Mouse (Mus musculus) fat pad, adult 2 months (tissue): Measurements from ENCODE around the gene Snx18.

Source experiments
- DNase-seq: peaks from one replicate; pipeline ENCODE4 v3.0.0-alpha.2; 2011; ENCODE audit warnings: low read depth, low spot score; ENCODE audit errors: extremely low read depth

Gene Snx18

GRCm38 (mm10) chr13:113615971-113616671, 2.2 kb downstream of the Snx18 start:
- DNase-seq, result no peak

- no peak for DNase-seq
Measured at GRCm38 (mm10) chr13:113615546-113615941, 2.8 kb downstream of the Snx18 start.

GRCm38 (mm10) chr13:113614635-113615545, 3.5 kb downstream of the Snx18 start:
- DNase-seq, result no peak

GRCm38 (mm10) chr13:113613882-113614281, 4.5 kb downstream of the Snx18 start:
- DNase-seq, result no peak

GRCm38 (mm10) chr13:113613341-113613740, 5.0 kb downstream of the Snx18 start:
- no peak for DNase-seq

- no peak for DNase-seq
Measured at GRCm38 (mm10) chr13:113612141-113612950, 6.0 kb downstream of the Snx18 start.

- DNase-seq, result no peak
Measured at GRCm38 (mm10) chr13:113610732-113611500, 7.4 kb downstream of the Snx18 start.

- DNase-seq, result no peak
Measured at GRCm38 (mm10) chr13:113609429-113609828, 8.9 kb downstream of the Snx18 start.

GRCm38 (mm10) chr13:113607821-113608220, 10.5 kb downstream of the Snx18 start:
- no peak for DNase-seq

GRCm38 (mm10) chr13:113607371-113607770, 11.0 kb downstream of the Snx18 start:
- DNase-seq, result no peak

- DNase-seq, result no peak
Measured at GRCm38 (mm10) chr13:113606741-113607358, 11.5 kb downstream of the Snx18 start.

GRCm38 (mm10) chr13:113606131-113606530, 12.2 kb downstream of the Snx18 start:
- DNase-seq, result no peak

- DNase-seq, result no peak
Measured at GRCm38 (mm10) chr13:113605693-113606092, 12.7 kb downstream of the Snx18 start.

GRCm38 (mm10) chr13:113604321-113604720, 14.0 kb downstream of the Snx18 start:
- DNase-seq, result no peak

GRCm38 (mm10) chr13:113602882-113603342, 15.5 kb downstream of the Snx18 start:
- DNase-seq, result no peak

GRCm38 (mm10) chr13:113601831-113602604, 16.3 kb downstream of the Snx18 start:
- DNase-seq, result peak; percentile 74

GRCm38 (mm10) chr13:113600531-113601463, 17.6 kb downstream of the Snx18 start:
- DNase-seq, result no peak
